Mouse (Mus musculus) heart, embryonic 16.5 days (tissue): ENCODE measurements around the gene Fam104a. TPM values are rescaled to one million over a fixed set of nuclear protein-coding genes. Genes with fewer than 3 reads are reported as not detected.

Experiments used
- ATAC-seq: fragments of 200-750 bp; cut with Nextera tagmentation; replicated peaks from 2 replicates; pipeline ENCODE4 v1.8.0; 2017; ENCODE audit warnings: moderate number of reproducible peaks; ENCODE audit not compliant: insufficient read depth, low FRiP score; ENCODE audit errors: extremely low read depth
- H3K27ac ChIP-seq: fragments of 300-500 bp; sonication (generic); 2 replicates; pipeline ENCODE4 v1.5.1; 2014; ENCODE audit warnings: mild to moderate bottlenecking, low read length, control low read depth, moderate library complexity
- H3K27me3 ChIP-seq: fragments of 300-500 bp; sonication (generic); 2 replicates; pipeline ENCODE4 v1.6.1; 2014; ENCODE audit warnings: low read length, mixed read lengths; ENCODE audit not compliant: control insufficient read depth, insufficient read depth
- H3K36me3 ChIP-seq: fragments of 300-500 bp; sonication (generic); 2 replicates; pipeline ENCODE4 v1.6.1; 2014; ENCODE audit not compliant: control insufficient read depth, insufficient read depth
- H3K4me1 ChIP-seq: fragments of 300-500 bp; sonication (generic); 2 replicates; pipeline ENCODE4 v1.6.1; 2014; ENCODE audit warnings: low read length, mixed read lengths; ENCODE audit not compliant: control insufficient read depth, insufficient read depth
- H3K4me2 ChIP-seq: fragments of 300-500 bp; sonication (generic); 2 replicates; pipeline ENCODE4 v1.6.1; 2014; ENCODE audit warnings: low read depth, mild to moderate bottlenecking, control low read depth, low read length
- H3K4me3 ChIP-seq: fragments of 300-500 bp; sonication (generic); 2 replicates; pipeline ENCODE4 v1.5.1; 2014; ENCODE audit warnings: mild to moderate bottlenecking, control low read depth, low read length
- H3K9ac ChIP-seq: fragments of 300-500 bp; sonication (generic); 2 replicates; pipeline ENCODE4 v1.6.1; 2014; ENCODE audit warnings: low read length, control low read depth
- H3K9me3 ChIP-seq: fragments of 300-500 bp; sonication (generic); replicated peaks from 2 replicates; pipeline ENCODE4 v1.6.1; 2016; ENCODE audit warnings: low read length; ENCODE audit not compliant: control insufficient read depth
- WGBS: fragments of 180-500 bp; shearing (Covaris S2); extraction: QIAGEN DNeasy Blood & Tissue Kit; methylation state at CpG from one replicate; pipeline ENCODE4 v1.1.7; 2014; 5-methylcytosine and 5-hydroxymethylcytosine counted together
- polyA plus RNA-seq: library from polyadenylated mRNA; unstranded; fragments of >200 nt; fragmentation: Nextera tagmentation; extraction: Ambion mirVana; gene quantifications from 2 replicates; pipeline ENCODE4 v1.2.1, GENCODE M21; 2015

Gene Fam104a
- polyA plus RNA-seq, 1 experiment from 2014 or later = 41.1 TPM

- no peak for ATAC-seq
- Histone ChIP-seq H3K9ac (no peak overlapping the region), H3K36me3 (peaks cover 33% of the 10 kb centered on the region), H3K4me2 (no peak overlapping the region), H3K9me3 (no peaks in the 10 kb centered on the region), H3K4me3 (no peak overlapping the region), H3K27ac (no peak overlapping the region), H3K4me1 (peaks cover 36% of the 10 kb centered on the region), H3K27me3 (no peaks in the 10 kb centered on the region)
- 87% methylated on average over 2 of the region's 2 CpGs for WGBS
Measured at GRCm38 (mm10) chr11:113676847-113677246, 7.1 kb downstream of the Fam104a start.

GRCm38 (mm10) chr11:113674595-113674994 lies 9.4 kb downstream of the Fam104a start:
- H3K4me3 ChIP-seq = no peak overlapping the region
- H3K4me1 ChIP-seq = peaks cover 26% of the 10 kb centered on the region
- WGBS = 82% methylated on average over 5 of the region's 5 CpGs
- no peak overlapping the region for H3K27ac ChIP-seq
- H3K36me3 ChIP-seq = peaks cover 33% of the 10 kb centered on the region
- no peak overlapping the region for H3K9ac ChIP-seq
- no peaks in the 10 kb centered on the region for H3K27me3 ChIP-seq
- ATAC-seq = no peak
- H3K9me3 ChIP-seq = no peaks in the 10 kb centered on the region
- no peak overlapping the region for H3K4me2 ChIP-seq

- Histone ChIP-seq H3K27me3 (no peaks in the 10 kb centered on the region), H3K4me2 (peak overlapping the region; percentile 38), H3K36me3 (peaks cover 35% of the 10 kb centered on the region), H3K9ac (peak overlapping the region; percentile 26; the same call in 1 of the 2 replicates), H3K4me3 (no peak overlapping the region), H3K4me1 (peaks cover 24% of the 10 kb centered on the region), H3K27ac (peak overlapping the region; percentile 80), H3K9me3 (no peaks in the 10 kb centered on the region)
- no peak for ATAC-seq
- 57% methylated on average over 4 of the region's 4 CpGs for WGBS
Measured at GRCm38 (mm10) chr11:113673614-113674013, 10.3 kb downstream of the Fam104a start.

- H3K9ac ChIP-seq = no peak overlapping the region
- H3K36me3 ChIP-seq = peaks cover 17% of the 10 kb centered on the region
- no peak overlapping the region for H3K4me3 ChIP-seq
- H3K27ac ChIP-seq = no peak overlapping the region
- no peaks in the 10 kb centered on the region for H3K27me3 ChIP-seq
- no peak for ATAC-seq
- H3K4me1 ChIP-seq = peaks cover 35% of the 10 kb centered on the region
- 79% methylated on average over 4 of the region's 4 CpGs for WGBS
- H3K9me3 ChIP-seq = no peaks in the 10 kb centered on the region
- H3K4me2 ChIP-seq = no peak overlapping the region
Measured at GRCm38 (mm10) chr11:113669711-113670110, 14.2 kb downstream of the Fam104a start.

GRCm38 (mm10) chr11:113668857-113669256 lies 15.1 kb downstream of the Fam104a start:
- Histone ChIP-seq H3K4me1 (peaks cover 30% of the 10 kb centered on the region), H3K27ac (no peak overlapping the region), H3K27me3 (no peaks in the 10 kb centered on the region), H3K4me2 (no peak overlapping the region), H3K9me3 (no peaks in the 10 kb centered on the region), H3K9ac (no peak overlapping the region), H3K36me3 (peaks cover 19% of the 10 kb centered on the region), H3K4me3 (no peak overlapping the region)
- 75% methylated on average over 5 of the region's 5 CpGs for WGBS
- no peak for ATAC-seq

GRCm38 (mm10) chr11:113667704-113668103 lies 16.3 kb downstream of the Fam104a start:
- no peak overlapping the region for H3K4me2 ChIP-seq
- H3K27ac ChIP-seq = no peak overlapping the region
- 66% methylated on average over 4 of the region's 4 CpGs for WGBS

GRCm38 (mm10) chr11:113667122-113667521 lies 16.8 kb downstream of the Fam104a start:
- H3K9me3 ChIP-seq = no peaks in the 10 kb centered on the region
- no peak overlapping the region for H3K4me3 ChIP-seq
- H3K27me3 ChIP-seq = no peaks in the 10 kb centered on the region
- H3K4me1 ChIP-seq = peaks cover 23% of the 10 kb centered on the region
- H3K36me3 ChIP-seq = peaks cover 14% of the 10 kb centered on the region
- H3K9ac ChIP-seq = no peak overlapping the region
- H3K27ac ChIP-seq = no peak overlapping the region
- 74% methylated on average over 2 of the region's 2 CpGs for WGBS
- no peak overlapping the region for H3K4me2 ChIP-seq
- no peak for ATAC-seq

More at GRCm38 (mm10) chr11:113667704-113668103, 16.3 kb downstream of the Fam104a start:
- Histone ChIP-seq H3K36me3 (peaks cover 15% of the 10 kb centered on the region), H3K9ac (no peak overlapping the region), H3K4me1 (peaks cover 23% of the 10 kb centered on the region), H3K9me3 (no peaks in the 10 kb centered on the region), H3K27me3 (no peaks in the 10 kb centered on the region), H3K4me3 (no peak overlapping the region)
- ATAC-seq = no peak

GRCm38 (mm10) chr11:113666648-113667047 lies 17.3 kb downstream of the Fam104a start:
- Histone ChIP-seq H3K27me3 (no peaks in the 10 kb centered on the region), H3K9me3 (no peaks in the 10 kb centered on the region), H3K4me1 (peaks cover 23% of the 10 kb centered on the region), H3K9ac (no peak overlapping the region), H3K27ac (no peak overlapping the region), H3K36me3 (peaks cover 16% of the 10 kb centered on the region), H3K4me3 (no peak overlapping the region), H3K4me2 (no peak overlapping the region)
- WGBS = 45% methylated on average over 10 of the region's 10 CpGs
- ATAC-seq = peak; percentile 49; the same call in 1 of the 2 replicates

GRCm38 (mm10) chr11:113666205-113666604 lies 17.8 kb downstream of the Fam104a start:
- no peaks in the 10 kb centered on the region for H3K9me3 ChIP-seq
- no peaks in the 10 kb centered on the region for H3K27me3 ChIP-seq
- no peak overlapping the region for H3K4me2 ChIP-seq
- H3K9ac ChIP-seq = no peak overlapping the region
- no peak overlapping the region for H3K27ac ChIP-seq
- peaks cover 23% of the 10 kb centered on the region for H3K4me1 ChIP-seq
- H3K4me3 ChIP-seq = no peak overlapping the region
- H3K36me3 ChIP-seq = peaks cover 18% of the 10 kb centered on the region
- 61% methylated on average over 6 of the region's 6 CpGs for WGBS
- no peak for ATAC-seq
